Mouse (Mus musculus) neural tube, embryonic 11.5 days (tissue): Measurements from ENCODE around the gene Mdm2. TPM values are rescaled to one million over a fixed set of nuclear protein-coding genes. Genes with fewer than 3 reads are reported as not detected.

Source experiments
- ATAC-seq: fragments of 200-750 bp; cut with Nextera tagmentation; 2 replicates; pipeline ENCODE4 v1.8.0; 2017; ENCODE audit warnings: moderate number of reproducible peaks, mild to moderate bottlenecking, moderate TSS enrichment, moderate library complexity; ENCODE audit not compliant: insufficient read depth, low FRiP score, low TSS enrichment
- DNase-seq: peaks from one replicate; pipeline ENCODE4 v3.0.0-alpha.2; 2015; ENCODE audit warnings: low spot score
- H3K27ac ChIP-seq: fragments of 300-500 bp; sonication (generic); 2 replicates; pipeline ENCODE4 v1.5.1; 2014; ENCODE audit warnings: low read depth, mild to moderate bottlenecking, low read length
- H3K27me3 ChIP-seq: fragments of 300-500 bp; sonication (generic); 2 replicates; pipeline ENCODE4 v1.6.1; 2014; ENCODE audit warnings: mild to moderate bottlenecking, low read length, mixed read lengths; ENCODE audit not compliant: control insufficient read depth, insufficient read depth
- H3K36me3 ChIP-seq: fragments of 300-500 bp; sonication (generic); 2 replicates; pipeline ENCODE4 v1.6.1; 2014; ENCODE audit warnings: mild to moderate bottlenecking, low read length, moderate library complexity, mixed read lengths; ENCODE audit not compliant: control insufficient read depth, insufficient read depth
- H3K4me1 ChIP-seq: fragments of 300-500 bp; sonication (generic); 2 replicates; pipeline ENCODE4 v1.6.1; 2014; ENCODE audit warnings: low read length, mixed read lengths; ENCODE audit not compliant: control insufficient read depth, insufficient read depth
- H3K4me2 ChIP-seq: fragments of 300-500 bp; sonication (generic); 2 replicates; pipeline ENCODE4 v1.6.1; 2014; ENCODE audit warnings: low read depth, mild to moderate bottlenecking, moderate library complexity
- H3K4me3 ChIP-seq: fragments of 300-500 bp; sonication (generic); 2 replicates; pipeline ENCODE4 v1.5.1; 2014; ENCODE audit warnings: low read depth, low read length
- H3K9ac ChIP-seq: fragments of 300-500 bp; sonication (generic); 2 replicates; pipeline ENCODE4 v1.6.1; 2014; ENCODE audit warnings: mild to moderate bottlenecking, low read length
- H3K9me3 ChIP-seq: fragments of 300-500 bp; sonication (generic); 2 replicates; pipeline ENCODE4 v1.6.1; 2016; ENCODE audit warnings: low read length; ENCODE audit not compliant: control insufficient read depth
- WGBS: fragments of 180-500 bp; shearing (Covaris S2); extraction: QIAGEN DNeasy Blood & Tissue Kit; methylation state at CpG from one replicate; pipeline ENCODE4 v1.1.7; 2014; 5-methylcytosine and 5-hydroxymethylcytosine counted together
- polyA plus RNA-seq: library from polyadenylated mRNA; unstranded; fragments of >200 nt; fragmentation: Nextera tagmentation; extraction: Ambion mirVana; gene quantifications from 2 replicates; pipeline ENCODE4 v1.2.1, GENCODE M21; 2014

Gene Mdm2
- polyA plus RNA-seq, 1 experiment from 2014 or later, result 63.2 TPM

GRCm38 (mm10) chr10:117645487-117645964, 65.0 kb downstream of the Mdm2 start:
- no peak for DNase-seq

GRCm38 (mm10) chr10:117644828-117645227, 65.7 kb downstream of the Mdm2 start:
- Histone ChIP-seq H3K9me3 (no peaks in the 10 kb centered on the region), H3K4me3 (no peak overlapping the region)

More at GRCm38 (mm10) chr10:117645487-117645964, 65.0 kb downstream of the Mdm2 start:
- Histone ChIP-seq H3K27me3 (no peaks in the 10 kb centered on the region), H3K4me1 (no peaks in the 10 kb centered on the region), H3K4me2 (no peak overlapping the region), H3K36me3 (no peaks in the 10 kb centered on the region), H3K9ac (no peak overlapping the region), H3K4me3 (no peak overlapping the region), H3K27ac (no peak overlapping the region), H3K9me3 (no peaks in the 10 kb centered on the region)
- 78% methylated on average over 7 of the region's 7 CpGs for WGBS
- ATAC-seq, result no peak

GRCm38 (mm10) chr10:117644429-117644748, 66.2 kb downstream of the Mdm2 start:
- 80% methylated on average over 8 of the region's 8 CpGs for whole genome bisulfite sequencing
- Histone ChIP-seq H3K4me2 (no peak overlapping the region), H3K27ac (no peak overlapping the region), H3K9ac (no peak overlapping the region), H3K36me3 (no peaks in the 10 kb centered on the region), H3K27me3 (no peaks in the 10 kb centered on the region), H3K9me3 (no peaks in the 10 kb centered on the region), H3K4me1 (no peaks in the 10 kb centered on the region), H3K4me3 (no peak overlapping the region)
- ATAC-seq, result no peak
- DNase-seq, result no peak

More at GRCm38 (mm10) chr10:117644828-117645227, 65.7 kb downstream of the Mdm2 start:
- Histone ChIP-seq H3K9ac (no peak overlapping the region), H3K27me3 (no peaks in the 10 kb centered on the region), H3K27ac (no peak overlapping the region), H3K4me1 (no peaks in the 10 kb centered on the region), H3K36me3 (no peaks in the 10 kb centered on the region), H3K4me2 (no peak overlapping the region)
- WGBS, result 87% methylated on average over 11 of the region's 11 CpGs
- DNase-seq (no peak), ATAC-seq (no peak)

GRCm38 (mm10) chr10:117643711-117644428, 66.7 kb downstream of the Mdm2 start:
- DNase-seq (no peak), ATAC-seq (no peak)
- no peak overlapping the region for H3K9ac ChIP-seq
- WGBS, result 90% methylated on average over 12 of the region's 12 CpGs
- H3K36me3 ChIP-seq, result no peaks in the 10 kb centered on the region
- no peaks in the 10 kb centered on the region for H3K4me1 ChIP-seq
- H3K4me2 ChIP-seq, result no peak overlapping the region
- no peak overlapping the region for H3K4me3 ChIP-seq
- no peak overlapping the region for H3K27ac ChIP-seq
- H3K27me3 ChIP-seq, result no peaks in the 10 kb centered on the region
- H3K9me3 ChIP-seq, result no peaks in the 10 kb centered on the region

GRCm38 (mm10) chr10:117643302-117643701, 67.3 kb downstream of the Mdm2 start:
- H3K27me3 ChIP-seq, result no peaks in the 10 kb centered on the region
- no peak overlapping the region for H3K9ac ChIP-seq
- H3K27ac ChIP-seq, result no peak overlapping the region
- no peak overlapping the region for H3K4me3 ChIP-seq
- ATAC-seq (no peak), DNase-seq (no peak)
- 81% methylated on average over 6 of the region's 6 CpGs for WGBS
- no peaks in the 10 kb centered on the region for H3K9me3 ChIP-seq
- H3K4me1 ChIP-seq, result no peaks in the 10 kb centered on the region
- H3K4me2 ChIP-seq, result no peak overlapping the region
- no peaks in the 10 kb centered on the region for H3K36me3 ChIP-seq

- ATAC-seq (no peak), DNase-seq (no peak)
- Histone ChIP-seq H3K4me3 (no peak overlapping the region), H3K27ac (no peak overlapping the region), H3K4me1 (no peaks in the 10 kb centered on the region), H3K9me3 (no peaks in the 10 kb centered on the region), H3K27me3 (no peaks in the 10 kb centered on the region), H3K9ac (no peak overlapping the region), H3K4me2 (no peak overlapping the region), H3K36me3 (no peaks in the 10 kb centered on the region)
- WGBS, result 96% methylated on average over 15 of the region's 15 CpGs
These were observed 67.9 kb downstream of the Mdm2 start for GRCm38 (mm10) chr10:117642491-117643262.

- Histone ChIP-seq H3K27ac (no peak overlapping the region), H3K9me3 (no peaks in the 10 kb centered on the region), H3K4me1 (no peaks in the 10 kb centered on the region), H3K36me3 (no peaks in the 10 kb centered on the region), H3K27me3 (no peaks in the 10 kb centered on the region), H3K4me3 (no peak overlapping the region), H3K4me2 (no peak overlapping the region), H3K9ac (no peak overlapping the region)
- WGBS, result 89% methylated on average over 9 of the region's 9 CpGs
- DNase-seq, result no peak
- no peak for ATAC-seq
These were observed 68.4 kb downstream of the Mdm2 start for GRCm38 (mm10) chr10:117642201-117642450.

- H3K27me3 ChIP-seq, result no peaks in the 10 kb centered on the region
- H3K36me3 ChIP-seq, result no peaks in the 10 kb centered on the region
- no peak overlapping the region for H3K9ac ChIP-seq
- ATAC-seq, result no peak
- no peak overlapping the region for H3K4me2 ChIP-seq
- WGBS, result 64% methylated on average over 20 of the region's 20 CpGs
- H3K4me3 ChIP-seq, result no peak overlapping the region
- no peaks in the 10 kb centered on the region for H3K9me3 ChIP-seq
- H3K27ac ChIP-seq, result no peak overlapping the region
- DNase-seq, result no peak
- H3K4me1 ChIP-seq, result no peaks in the 10 kb centered on the region
These were observed 69.0 kb downstream of the Mdm2 start for GRCm38 (mm10) chr10:117641400-117642200.
